ENCODE assay signal across 8 mouse cellular contexts in the genomic region with DNA sequence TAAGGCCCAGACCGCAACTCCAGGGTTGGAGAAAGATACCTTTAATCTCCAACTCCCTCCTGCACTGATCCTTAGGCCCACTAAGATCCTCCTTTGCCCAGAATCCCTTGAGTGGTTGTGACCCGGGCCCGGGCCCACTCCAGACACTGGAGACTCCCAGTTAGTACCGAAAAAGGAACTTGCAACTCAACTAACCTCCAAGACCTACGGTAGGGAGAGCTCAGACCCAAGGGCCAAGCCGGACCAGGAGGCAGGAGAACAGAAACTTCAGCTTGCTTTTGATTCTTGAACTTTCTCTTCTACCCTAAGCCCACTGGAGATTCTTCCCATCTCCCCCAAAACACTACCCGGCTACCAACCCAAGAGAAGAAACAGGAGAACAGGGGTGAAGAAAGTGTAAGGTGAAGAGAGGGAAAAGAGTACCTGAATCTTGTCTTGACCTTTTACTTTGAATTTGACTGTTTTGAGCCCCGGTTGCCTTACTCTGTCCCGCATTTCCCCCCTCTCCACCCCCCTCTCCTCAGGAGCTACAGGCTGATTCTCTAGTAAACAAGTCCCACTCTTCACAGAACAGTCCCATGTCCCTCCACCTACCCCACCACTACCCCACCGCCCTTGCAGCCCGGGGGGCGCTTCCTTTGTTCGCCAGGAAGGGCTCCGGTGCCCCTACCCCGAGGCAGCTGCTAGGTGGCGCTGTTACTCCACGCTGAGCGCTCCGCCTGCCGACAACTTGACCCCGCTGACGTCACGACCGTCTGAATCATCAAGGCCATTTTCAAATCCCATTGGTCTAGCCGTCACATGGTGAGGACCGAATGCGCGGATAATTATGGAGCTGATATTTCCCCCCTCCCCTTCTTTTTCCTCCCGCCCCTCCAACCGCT. TPM values are rescaled to one million over a fixed set of nuclear protein-coding genes. Genes with fewer than 3 reads are reported as not detected.
DNase-seq lines count a peak whose midpoint lies in the region; ATAC-seq and TF ChIP-seq lines count a peak whose summit lies in the region.

No protein-coding gene starts in this region.

- H3ac ChIP-seq in myocyte (ENCODE audit: control insufficient read depth, insufficient read length), result peak overlapping the region; percentile 32

- 0 out of 2 replicates have a peak overlapping the region, but pooled peaks have one; percentile 1 for H3K4me3 ChIP-seq in forebrain, embryonic 13.5 days
- 0 out of 2 replicates have a peak overlapping the region, but pooled peaks have one; percentile 8 for H3K4me3 ChIP-seq in hindbrain, embryonic 14.5 days (replicated peaks; ENCODE audit: low read length)
- peak overlapping the region; percentile 85 for H3K4me3 ChIP-seq in myocyte

- TF ChIP-seq POLR2A in myocyte (IDR thresholded peaks at IDR 0.05; ENCODE audit: insufficient read length, low read depth), result peak; percentile 8

- 2% methylated on average over 28 of the region's 30 CpGs for WGBS in forebrain, embryonic 13.5 days
- 3% methylated on average over 28 of the region's 30 CpGs for WGBS in hindbrain, embryonic 14.5 days

- H3K9me3 ChIP-seq in forebrain, embryonic 13.5 days (replicated peaks), result no peaks in the 10 kb centered on the region
- H3K9me3 ChIP-seq in hindbrain, embryonic 14.5 days (ENCODE audit: control insufficient read depth, low read length), result no peaks in the 10 kb centered on the region

- peaks cover 97% of the 10 kb centered on the region for H3K27me3 ChIP-seq in forebrain, embryonic 13.5 days
- H3K27me3 ChIP-seq in hindbrain, embryonic 14.5 days (ENCODE audit: control insufficient read depth, insufficient read depth, low read length), result peaks cover 99% of the 10 kb centered on the region
- H3K27me3 ChIP-seq in myocyte (ENCODE audit: control insufficient read depth, insufficient read depth, insufficient read length), result no peaks in the 10 kb centered on the region

- ATAC-seq in CD4-positive, CD25-positive, alpha-beta regulatory T cell, adult 4 months, result peak; percentile 79
- peak; percentile 57; the same call in 1 of the 2 replicates for ATAC-seq in forebrain, embryonic 13.5 days
- ATAC-seq in hindbrain, embryonic 14.5 days (ENCODE audit: low FRiP score), result no peak

- no peak overlapping the region for H3K27ac ChIP-seq in forebrain, embryonic 13.5 days
- no peak overlapping the region for H3K27ac ChIP-seq in hindbrain, embryonic 14.5 days

- no peak overlapping the region for H3K9ac ChIP-seq in forebrain, embryonic 13.5 days
- no peak overlapping the region for H3K9ac ChIP-seq in hindbrain, embryonic 14.5 days

- no peak overlapping the region; the same call in 1 of the 2 replicates for H3K4me2 ChIP-seq in forebrain, embryonic 13.5 days
- 0 out of 2 replicates have a peak overlapping the region, but pooled peaks have one; percentile 9 for H3K4me2 ChIP-seq in hindbrain, embryonic 14.5 days (replicated peaks)
- H3K4me2 ChIP-seq in myocyte (ENCODE audit: low read depth), result peak overlapping the region; percentile 100

- DNase-seq in adrenal gland, adult (ENCODE audit: inconsistent age in 2 of 2, low spot score in 1 of 2), result peak; percentile 81 to 94
- peak; percentile 66 for DNase-seq in hindbrain, embryonic 14.5 days (ENCODE audit: low spot score)
- peak; percentile 68 for DNase-seq in liver
- DNase-seq in testis, postnatal 14 days (ENCODE audit: low spot score), result peak; percentile 84
- DNase-seq in frontal cortex, postnatal 10 days (ENCODE audit: low spot score in 2 of 2), result no peak

- H3K79me2 ChIP-seq in myocyte (ENCODE audit: control insufficient read depth, insufficient read depth), result peaks cover 96% of the 10 kb centered on the region

- no peaks in the 10 kb centered on the region for H3K36me3 ChIP-seq in forebrain, embryonic 13.5 days (ENCODE audit: poor library complexity, severe bottlenecking)
- H3K36me3 ChIP-seq in hindbrain, embryonic 14.5 days (replicated peaks; ENCODE audit: control insufficient read depth, insufficient read depth), result no peaks in the 10 kb centered on the region
- no peaks in the 10 kb centered on the region for H3K36me3 ChIP-seq in myocyte (ENCODE audit: control insufficient read depth, insufficient read depth)

- H3K4me1 ChIP-seq in forebrain, embryonic 13.5 days, result peaks cover 6% of the 10 kb centered on the region; the same call in 1 of the 2 replicates
- no peaks in the 10 kb centered on the region for H3K4me1 ChIP-seq in hindbrain, embryonic 14.5 days (replicated peaks; ENCODE audit: control insufficient read depth, insufficient read depth, low read length)

TF ChIP-seq in myocyte, 11 proteins besides CTCF, POLR2A, EP300 and RAD21:
- peak; percentile 59 for TF ChIP-seq POLR2AphosphoS2 (IDR thresholded peaks at IDR 0.05; ENCODE audit: insufficient read length, low read depth)
- TF ChIP-seq E2F4 (IDR thresholded peaks at IDR 0.05; ENCODE audit: insufficient read depth), result no peak
- TF ChIP-seq REST (IDR thresholded peaks at IDR 0.05; ENCODE audit: insufficient read depth, insufficient read length), result no peak
- TF ChIP-seq MYOD1 (IDR thresholded peaks at IDR 0.05; ENCODE audit: control insufficient read depth in 1 of 3, insufficient read length in 2 of 3, low read depth in 2 of 3), result peak in 2 of 3 experiments; percentile 42 to 44
- no peak for TF ChIP-seq MAX (IDR thresholded peaks at IDR 0.05; ENCODE audit: low read depth)
- TF ChIP-seq SRF (IDR thresholded peaks at IDR 0.05; ENCODE audit: control insufficient read depth, insufficient read length, low read depth), result peak; percentile 43
- peak; percentile 97 for TF ChIP-seq USF1 (IDR thresholded peaks at IDR 0.05; ENCODE audit: low read depth)
- TF ChIP-seq MYOG (IDR thresholded peaks at IDR 0.05; ENCODE audit: control insufficient read depth in 1 of 3, insufficient read depth in 1 of 3, insufficient read length in 2 of 3, low read depth in 2 of 3), result peak in 2 of 3 experiments; percentile 24 to 60
- no peak for TF ChIP-seq TCF3 (IDR thresholded peaks at IDR 0.05; ENCODE audit: insufficient read length, low read depth)

RNA-seq across cellular contexts. Expression of a gene that starts 0.5 kb away (rescaled TPM):
- not detected for polyA plus RNA-seq in CD4-positive, CD25-positive, alpha-beta regulatory T cell, adult 4 months (2017; shearing (Covaris generic))
- polyA plus RNA-seq in forebrain, embryonic 13.5 days (2015; fragmentation: Nextera tagmentation; extraction: Ambion mirVana), result not detected in 2 replicates
- not detected in 2 replicates for polyA plus RNA-seq in hindbrain, embryonic 14.5 days (2014; fragmentation: Nextera tagmentation; extraction: Ambion mirVana)
- 43.5 TPM for polyA plus RNA-seq in myocyte (2012; fragmentation: generic; extraction: Trizol)

RNA-seq across cellular contexts. Expression of a gene that starts 1.1 kb away (rescaled TPM):
- polyA plus RNA-seq in CD4-positive, CD25-positive, alpha-beta regulatory T cell, adult 4 months (2017; shearing (Covaris generic)), result not detected
- not detected in 2 replicates for polyA plus RNA-seq in forebrain, embryonic 13.5 days (2015; fragmentation: Nextera tagmentation; extraction: Ambion mirVana)
- 25.0 and 32.2 TPM in 2 replicates for polyA plus RNA-seq in hindbrain, embryonic 14.5 days (2014; fragmentation: Nextera tagmentation; extraction: Ambion mirVana)
- 1.2 TPM for polyA plus RNA-seq in myocyte (2012; fragmentation: generic; extraction: Trizol)

RNA-seq across cellular contexts. Expression of a gene that starts 10.1 kb away (rescaled TPM):
- not detected for polyA plus RNA-seq in CD4-positive, CD25-positive, alpha-beta regulatory T cell, adult 4 months (2017; shearing (Covaris generic))
- polyA plus RNA-seq in forebrain, embryonic 13.5 days (2015; fragmentation: Nextera tagmentation; extraction: Ambion mirVana), result not detected in 2 replicates
- polyA plus RNA-seq in hindbrain, embryonic 14.5 days (2014; fragmentation: Nextera tagmentation; extraction: Ambion mirVana), result 0.25 and 0.75 TPM in 2 replicates
- 10.5 TPM for polyA plus RNA-seq in myocyte (2012; fragmentation: generic; extraction: Trizol)

RNA-seq across cellular contexts. Expression of a gene that starts 11.9 kb away (rescaled TPM):
- polyA plus RNA-seq in CD4-positive, CD25-positive, alpha-beta regulatory T cell, adult 4 months (2017; shearing (Covaris generic)), result not detected
- not detected in 2 replicates for polyA plus RNA-seq in forebrain, embryonic 13.5 days (2015; fragmentation: Nextera tagmentation; extraction: Ambion mirVana)
- polyA plus RNA-seq in hindbrain, embryonic 14.5 days (2014; fragmentation: Nextera tagmentation; extraction: Ambion mirVana), result not detected in 2 replicates
- 20.5 TPM for polyA plus RNA-seq in myocyte (2012; fragmentation: generic; extraction: Trizol)

RNA-seq across cellular contexts. Expression of a gene that starts 24.3 kb away (rescaled TPM):
- polyA plus RNA-seq in CD4-positive, CD25-positive, alpha-beta regulatory T cell, adult 4 months (2017; shearing (Covaris generic)), result under 1 TPM in 1 of 2 experiments, not detected in 1; 0.43 TPM
- polyA plus RNA-seq in forebrain, embryonic 13.5 days (2015; fragmentation: Nextera tagmentation; extraction: Ambion mirVana), result not detected in 2 replicates
- polyA plus RNA-seq in hindbrain, embryonic 14.5 days (2014; fragmentation: Nextera tagmentation; extraction: Ambion mirVana), result 9.2 and 22.9 TPM in 2 replicates
- 0.71 TPM for polyA plus RNA-seq in myocyte (2012; fragmentation: generic; extraction: Trizol)

Comparison
In these comparisons a context has a peak if more than half of its experiments do, and no peak if none do; other contexts are left out.
1. DNase-seq: peak in adrenal gland, adult (2 of 2), hindbrain, embryonic 14.5 days (single experiment), liver (single experiment) and testis, postnatal 14 days (single experiment); none in frontal cortex, postnatal 10 days (0 of 2).
2. H3K4me3 ChIP-seq: peak in every context shown above with its lines; median percentile 85 in myocyte; 8 in hindbrain, embryonic 14.5 days; 1 in forebrain, embryonic 13.5 days.
3. RNA of a gene that starts 0.5 kb away (polyA plus RNA-seq): 43.5 TPM in myocyte (single experiment); not detected in CD4-positive, CD25-positive, alpha-beta regulatory T cell, adult 4 months, not detected in forebrain, embryonic 13.5 days and not detected in hindbrain, embryonic 14.5 days; every median in the first group is over 10 times any median in the second.
4. RNA of a gene that starts 1.1 kb away (polyA plus RNA-seq): 25.0 to 32.2 TPM in hindbrain, embryonic 14.5 days; 1.2 TPM in myocyte (single experiment), not detected in forebrain, embryonic 13.5 days and not detected in CD4-positive, CD25-positive, alpha-beta regulatory T cell, adult 4 months; every median in the first group is over 10 times any median in the second.